Mouse (Mus musculus) embryo, embryonic 9.5 days (tissue): ENCODE data around the gene Sprtn.

ENCODE experiments used
- DNase-seq: peaks from one replicate; pipeline ENCODE4 v3.0.0-alpha.2; 2017; ENCODE audit errors: extremely low spot score

The Sprtn gene

GRCm38 (mm10) chr8:124897386-124898250, at the start of gene Sprtn, which contains the start of gene Exoc8:
Gene Sprtn (plus strand): TSS chr8:124897886.
Gene Exoc8 (minus strand): TSS chr8:124897705.
- DNase-seq = peak; percentile 97

DNA sequence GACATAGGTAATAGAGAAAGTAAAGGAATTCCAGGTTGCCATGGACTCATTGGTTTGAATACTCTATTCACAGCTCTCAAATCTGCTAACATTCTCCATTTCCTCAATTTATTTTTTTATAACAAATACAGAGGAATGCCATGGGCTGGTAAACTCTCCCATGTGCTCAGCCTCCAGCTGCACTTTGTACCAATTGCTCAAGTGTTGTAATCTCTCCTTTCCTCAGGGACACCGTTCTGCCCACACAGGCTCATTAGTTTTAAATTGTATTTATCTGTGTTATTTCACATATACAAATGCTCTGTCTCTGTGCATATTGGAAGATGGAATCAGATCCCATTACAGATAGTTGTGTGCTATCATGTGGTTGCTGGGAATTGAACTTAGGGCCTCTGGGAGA, 44.2 kb upstream of the Sprtn start:
- DNase-seq = no peak

GRCm38 (mm10) chr8:124859466-124859865, 38.2 kb upstream of the Sprtn start:
- no peak for DNase-seq

GRCm38 (mm10) chr8:124860188-124860587, 37.5 kb upstream of the Sprtn start:
- no peak for DNase-seq

GRCm38 (mm10) chr8:124862321-124863162, 35.1 kb upstream of the Sprtn start, which contains the start of the genes Gnpat and 2810004N23Rik:
Gene Gnpat (plus strand): TSS chr8:124863033.
Gene 2810004N23Rik (minus strand): TSS chr8:124863120.
- peak; percentile 96 for DNase-seq

DNA sequence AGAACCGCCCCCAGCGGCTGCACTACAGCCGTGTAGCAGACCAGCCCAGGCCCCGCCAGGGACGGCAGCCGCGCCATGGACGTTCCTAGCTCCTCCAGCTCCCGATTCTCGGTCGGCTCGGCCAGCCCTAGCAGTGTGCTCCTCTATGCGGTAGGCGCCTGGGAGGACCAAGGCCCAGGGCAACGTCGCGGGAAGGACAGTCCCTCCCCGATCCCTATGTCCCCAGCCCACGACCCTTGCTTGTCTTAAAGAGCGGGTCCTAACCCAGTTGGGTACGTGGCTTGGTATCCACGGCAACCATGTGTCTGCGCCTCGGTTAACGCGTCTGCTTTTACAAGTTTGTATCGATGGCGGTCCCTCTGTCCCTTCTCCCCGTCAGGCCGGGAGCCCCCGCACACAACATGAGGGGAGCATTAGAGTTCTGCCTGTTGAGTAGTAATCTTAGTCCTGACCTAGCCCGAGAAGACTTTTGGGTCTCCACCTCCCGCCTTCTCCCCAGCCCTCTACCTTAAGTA, 34.5 kb upstream of the Sprtn start:
- DNase-seq = no peak

DNA sequence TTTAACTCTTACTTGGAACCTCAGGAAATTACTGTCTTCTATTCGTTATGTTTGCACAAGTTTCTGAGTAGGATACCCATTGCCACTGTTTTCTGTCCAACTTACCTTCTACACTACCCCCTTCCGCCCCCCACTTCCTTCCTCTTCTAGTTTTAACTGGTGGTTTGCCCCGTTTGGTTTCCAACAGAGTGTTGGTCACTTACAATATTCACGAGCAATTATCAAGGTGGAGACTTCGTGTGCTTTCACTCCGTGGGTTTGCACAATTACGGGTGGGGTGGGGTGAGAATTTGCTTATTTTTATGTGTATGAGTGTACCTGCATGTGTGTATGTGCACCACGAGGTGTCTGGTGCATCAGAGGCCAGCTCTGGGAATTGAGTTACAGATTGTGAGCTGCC, 34.0 kb upstream of the Sprtn start:
- DNase-seq = peak; percentile 36

DNA sequence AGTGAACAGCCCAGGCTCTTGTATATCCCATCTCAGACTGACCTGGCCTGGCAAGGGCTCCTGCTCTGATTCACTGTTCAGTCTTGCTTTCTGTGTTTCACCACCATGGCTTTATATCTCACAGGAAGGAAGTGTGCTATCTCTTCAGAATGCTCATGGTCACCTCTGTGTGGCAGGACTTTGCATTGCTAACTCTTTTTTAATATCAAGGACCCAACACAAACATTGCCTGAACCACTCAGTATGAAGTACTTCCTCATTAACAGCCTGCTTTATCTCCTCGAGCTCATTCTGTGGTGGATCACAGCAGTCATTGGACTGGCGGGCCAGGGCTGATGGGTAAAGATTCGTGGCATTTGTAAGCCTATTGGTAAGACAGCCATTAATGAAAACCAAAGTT, 31.0 kb upstream of the Sprtn start:
- DNase-seq = no peak

DNA sequence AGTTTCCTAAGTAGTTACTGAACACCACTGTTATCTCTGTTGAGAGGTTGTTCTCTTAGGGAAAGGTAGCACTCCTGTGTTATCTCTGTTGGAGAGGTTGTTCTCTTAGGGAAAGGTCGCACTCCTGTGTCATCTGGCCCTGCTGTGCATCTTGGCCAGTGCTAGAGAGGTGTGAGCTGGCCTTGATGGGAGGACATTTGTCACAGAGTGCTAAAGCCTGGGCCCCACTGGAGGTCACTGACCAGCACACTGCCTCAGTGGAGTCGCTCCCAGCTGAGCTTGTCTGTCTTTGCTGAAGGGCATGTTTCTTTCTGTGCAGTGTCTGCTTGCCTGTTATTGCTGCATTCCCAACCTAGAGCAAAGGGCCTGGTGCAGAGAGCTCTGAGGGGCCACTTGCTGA, 30.6 kb upstream of the Sprtn start:
- no peak for DNase-seq

DNA sequence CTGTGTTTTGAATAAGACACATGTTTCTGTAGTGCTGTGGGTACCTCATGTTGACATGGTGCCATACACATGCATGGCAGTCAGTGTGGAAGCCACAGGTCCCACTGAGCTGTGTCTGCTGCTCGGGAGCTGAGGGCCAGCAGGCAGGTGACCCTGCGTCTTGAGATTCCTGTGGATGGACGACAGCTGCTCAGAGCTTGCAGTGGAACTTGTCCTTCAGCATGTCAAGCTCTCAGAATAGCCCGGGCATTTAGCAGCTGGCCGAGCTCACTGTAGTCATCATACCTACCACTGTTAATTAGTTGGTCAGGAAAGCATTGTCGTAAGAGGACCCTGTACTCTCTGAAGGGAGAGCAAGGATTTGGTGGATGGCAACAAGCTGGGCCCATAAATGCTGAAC, 28.0 kb upstream of the Sprtn start:
- no peak for DNase-seq

DNA sequence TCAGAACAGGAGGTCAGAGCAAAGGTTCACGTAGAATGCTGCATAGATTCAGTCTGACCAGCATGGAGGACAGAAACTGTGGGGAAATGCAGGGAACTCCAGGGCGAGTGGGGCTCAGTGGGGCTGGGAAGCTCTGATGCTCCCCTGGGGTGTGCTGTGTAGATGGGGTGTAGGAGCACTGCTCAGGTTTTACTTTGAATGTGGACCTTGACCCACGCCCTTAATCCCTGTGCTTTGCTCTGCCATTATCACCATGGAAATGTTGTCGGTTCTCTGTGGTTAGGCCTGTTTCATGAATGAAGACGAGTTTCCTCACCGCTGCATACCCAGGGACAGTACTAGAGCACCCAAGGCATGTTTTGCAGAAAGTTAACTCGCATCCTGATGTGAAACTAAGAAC, 26.2 kb upstream of the Sprtn start:
- DNase-seq = no peak

DNA sequence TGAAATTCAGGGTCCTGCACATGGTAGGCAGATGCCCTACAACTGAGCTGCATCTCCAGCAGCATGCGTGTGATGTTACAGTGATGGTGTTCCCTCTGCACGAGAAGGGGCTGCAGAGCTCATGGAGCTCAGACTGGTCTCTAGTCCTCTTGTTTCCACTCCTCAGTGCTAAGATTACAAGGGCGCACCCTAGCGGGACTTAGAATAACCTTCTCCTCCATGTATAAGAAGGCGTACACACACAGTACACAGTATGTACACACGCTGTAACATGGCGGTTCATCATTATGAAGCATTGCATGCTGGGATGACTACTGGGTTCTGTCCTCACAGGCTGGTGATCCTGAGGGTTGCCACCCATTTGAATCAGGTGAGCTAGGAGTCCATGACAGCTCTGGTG, 25.6 kb upstream of the Sprtn start:
- no peak for DNase-seq

DNA sequence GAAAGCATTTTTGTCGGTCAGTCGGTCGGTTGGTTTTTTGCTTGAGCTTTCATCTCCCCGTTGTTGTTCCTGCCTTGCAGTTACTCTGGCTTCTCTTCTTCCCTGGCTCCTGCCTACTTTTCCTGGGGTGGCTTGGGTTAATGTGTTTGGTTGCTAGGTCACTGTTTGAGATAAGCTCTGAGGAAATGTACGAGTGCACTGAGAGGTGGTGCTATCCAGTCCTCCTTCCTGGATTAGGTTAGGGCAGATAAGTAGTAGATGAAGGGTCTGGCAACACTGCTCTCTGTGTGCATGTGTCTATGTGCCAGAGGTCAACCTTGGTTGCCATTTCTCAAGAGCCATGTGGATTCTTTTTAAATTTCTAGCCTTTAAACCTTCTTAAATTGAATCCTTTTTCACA, 25.0 kb upstream of the Sprtn start:
- DNase-seq = no peak

GRCm38 (mm10) chr8:124878141-124878540, 19.5 kb upstream of the Sprtn start:
- no peak for DNase-seq

DNA sequence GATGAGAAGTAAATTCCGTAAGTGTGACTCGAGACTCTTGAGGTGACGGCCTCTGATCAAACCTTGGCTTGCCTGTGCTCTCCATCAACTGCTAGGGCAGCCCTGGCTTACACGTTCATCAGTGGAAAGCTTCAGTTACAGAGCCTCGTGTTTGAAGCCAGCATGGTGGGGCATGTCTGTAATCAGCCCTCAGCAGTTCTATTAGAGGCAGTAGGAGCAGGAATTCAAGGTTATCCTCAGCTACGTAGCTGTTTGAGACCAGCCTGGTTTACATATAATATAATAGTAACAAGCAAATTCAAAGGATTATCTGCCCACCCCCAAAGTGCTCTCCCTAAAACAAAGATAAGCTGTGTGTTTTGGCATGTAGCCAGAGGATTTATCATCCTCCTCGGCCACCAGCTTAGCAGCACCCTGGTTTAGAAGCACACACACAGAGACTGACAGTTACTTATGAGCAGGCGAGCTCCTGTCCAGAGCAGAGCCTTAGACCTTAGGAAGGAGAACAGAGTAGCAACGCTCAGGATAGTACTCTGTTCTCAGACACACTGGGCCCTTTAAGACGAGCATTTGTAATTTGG, 18.6 kb upstream of the Sprtn start:
- no peak for DNase-seq

DNA sequence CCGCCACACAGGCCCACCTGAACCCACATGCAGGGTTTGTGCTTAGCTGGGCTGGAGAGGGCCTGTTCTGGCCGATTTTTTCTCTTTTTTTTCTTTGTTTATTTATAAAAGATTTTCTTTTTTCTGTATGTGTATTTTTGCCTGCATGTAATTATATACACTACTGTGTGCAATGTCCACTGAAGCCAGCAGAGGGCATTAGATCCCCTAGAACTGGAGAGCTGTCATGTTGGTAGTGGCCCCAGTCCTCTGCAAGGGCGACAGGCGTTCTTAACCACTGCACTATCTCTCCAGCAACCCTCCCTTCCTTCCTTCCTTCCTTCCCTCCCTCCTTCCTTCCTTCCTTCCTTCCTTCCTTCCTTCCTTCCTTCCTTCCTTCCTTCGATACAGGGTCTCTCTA, 9.3 kb upstream of the Sprtn start:
- no peak for DNase-seq

- no peak for DNase-seq
These were observed 5.1 kb upstream of the Sprtn start for GRCm38 (mm10) chr8:124892596-124892995.

- no peak for DNase-seq
These were observed 1.6 kb upstream of the Sprtn start for GRCm38 (mm10) chr8:124896010-124896631.

DNA sequence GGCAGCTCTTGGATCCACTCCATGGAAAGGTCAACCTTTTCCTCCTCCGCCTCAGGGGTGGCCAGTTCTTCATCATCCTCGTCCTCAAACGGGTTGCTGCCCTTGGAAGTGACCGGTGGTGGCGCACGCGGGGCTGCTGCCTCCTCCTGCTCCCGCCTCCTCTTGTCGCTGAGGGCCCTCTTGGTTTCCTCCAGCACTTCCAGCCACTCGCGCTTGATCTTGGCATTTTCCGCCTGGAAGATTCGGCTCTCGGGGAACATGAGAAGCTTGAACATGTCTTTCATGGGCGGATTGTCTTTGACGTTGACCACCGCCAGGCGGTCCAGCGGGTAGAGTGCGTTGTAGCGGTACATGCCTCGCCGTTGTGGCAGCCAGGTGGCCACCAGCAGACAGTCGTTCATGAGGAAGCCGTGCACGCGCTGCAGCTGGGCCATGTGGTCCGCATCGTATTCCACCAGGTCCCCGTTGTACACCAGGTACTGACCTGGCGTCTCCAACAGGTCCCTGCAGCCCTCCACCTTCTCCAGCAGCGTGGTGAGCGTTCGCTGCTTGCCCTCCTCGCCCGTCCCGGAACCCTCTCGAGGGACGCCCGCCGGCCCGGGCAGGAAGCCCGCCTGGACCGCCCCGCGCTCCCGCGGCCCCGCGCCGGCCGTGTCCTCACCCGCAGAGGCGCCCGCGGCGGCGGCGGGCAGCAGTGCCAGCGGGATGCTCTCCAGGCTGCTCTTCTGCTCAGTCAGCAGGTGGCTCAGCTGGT, 877 bp upstream of the Sprtn start:
- DNase-seq = peak; percentile 76

DNA sequence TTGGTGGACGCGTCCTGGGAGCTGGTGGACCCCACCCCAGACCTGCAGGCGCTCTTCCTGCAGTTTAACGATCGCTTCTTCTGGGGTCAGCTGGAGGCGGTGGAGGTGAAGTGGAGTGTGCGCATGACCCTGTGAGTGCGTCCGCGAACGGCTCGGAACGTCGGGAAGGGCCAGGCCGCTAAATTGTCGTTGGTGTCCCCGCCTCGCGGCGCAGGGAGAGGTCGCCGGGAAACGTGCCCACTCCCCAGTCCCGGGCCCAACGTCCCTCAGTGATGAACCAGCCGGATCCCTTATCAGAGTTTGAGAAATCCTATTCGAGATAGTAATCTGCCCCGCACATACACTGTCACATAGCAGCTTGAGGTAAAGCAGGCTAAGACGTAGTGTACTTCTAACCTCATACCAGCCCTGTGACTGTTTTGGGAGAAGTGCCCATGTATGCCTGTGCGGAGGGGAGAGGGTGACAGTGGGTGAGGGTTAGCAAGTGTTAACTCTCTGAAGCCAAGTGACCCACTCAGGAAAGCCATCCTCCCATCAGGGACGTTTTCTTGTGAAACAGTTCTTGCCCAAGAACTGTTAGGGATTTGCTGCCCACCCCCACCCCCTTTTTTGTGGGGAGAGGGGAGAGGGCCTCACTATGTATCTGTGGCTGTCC, 692 bp downstream of the Sprtn start:
- no peak for DNase-seq
